Mouse (Mus musculus): ENCODE measurements around the gene Ppp6c. TPM values are rescaled to one million over a fixed set of nuclear protein-coding genes. Genes with fewer than 3 reads are reported as not detected.

Ppp6c gene
- polyA plus RNA-seq, 1 experiment from 2014 or later = 76.8 TPM

- no peaks in the 10 kb centered on the region for H3K9me3 ChIP-seq
- no peak overlapping the region for H3K9ac ChIP-seq (replicated peaks)
- no peak overlapping the region for H3K27ac ChIP-seq
- H3K4me3 ChIP-seq (replicated peaks) = no peak overlapping the region
- ATAC-seq = no peak
- H3K36me3 ChIP-seq = peaks cover 14% of the 10 kb centered on the region
- H3K4me2 ChIP-seq (replicated peaks) = no peak overlapping the region
- 0 out of 2 replicates have a peak, but pooled peaks cover 4% of the 10 kb centered on the region for H3K4me1 ChIP-seq (replicated peaks)
- H3K27me3 ChIP-seq = no peaks in the 10 kb centered on the region
- WGBS = 96% methylated on average over 2 of the region's 2 CpGs
These were observed 31.4 kb downstream of the Ppp6c start for GRCm38 (mm10) chr2:39194809-39195208.

- Histone ChIP-seq H3K4me2 (replicated peaks) (peak within 1 kb of the TSS; percentile 81), H3K27me3 (no peaks in the 10 kb centered on the region), H3K9me3 (no peaks in the 10 kb centered on the region), H3K36me3 (0 out of 2 replicates have a peak, but pooled peaks cover 8% of the 10 kb centered on the region), H3K4me3 (replicated peaks) (peak within 1 kb of the TSS; percentile 92), H3K4me1 (replicated peaks) (peaks cover 28% of the 10 kb centered on the region), H3K27ac (peak within 1 kb of the TSS; percentile 99), H3K9ac (replicated peaks) (peak within 1 kb of the TSS; percentile 98)
- peak; percentile 100 for ATAC-seq
- WGBS = under 1% methylated on average over 41 of the region's 41 CpGs
These were observed 35.6 kb downstream of the Ppp6c start, which contains the start of gene Scai for GRCm38 (mm10) chr2:39190561-39191056. Gene Scai, minus strand, starts transcription at chr2:39190734.

DNA sequence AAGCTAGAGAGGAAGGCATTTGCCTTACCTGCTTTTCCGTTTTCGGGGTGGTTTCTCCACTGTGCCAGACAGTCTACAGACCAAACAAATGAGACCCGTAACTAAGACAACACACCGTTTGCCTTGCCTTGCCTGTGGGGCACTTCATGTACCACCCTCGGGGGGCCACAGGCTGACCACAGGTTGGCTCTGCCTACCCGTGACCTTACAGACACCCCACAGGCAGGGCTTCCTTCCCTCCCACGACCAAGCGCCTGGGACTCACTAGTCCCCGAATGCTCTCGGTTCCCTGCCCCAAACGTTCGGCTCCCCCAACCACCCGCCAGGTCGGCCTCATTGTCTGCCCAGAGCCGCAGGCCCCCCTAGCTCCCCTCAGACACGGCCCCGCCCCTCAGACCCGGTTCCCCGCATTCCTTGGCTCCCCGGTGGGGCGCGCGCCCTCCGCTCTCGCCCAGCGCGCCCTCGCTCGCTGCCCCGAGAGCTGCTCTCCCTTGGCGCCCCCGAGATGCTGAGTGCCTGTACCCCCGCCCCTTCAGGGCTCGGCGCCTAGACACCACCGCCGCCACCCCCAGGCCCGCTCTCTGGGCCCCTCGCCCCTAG, 36.2 kb downstream of the Ppp6c start:
- ATAC-seq = peak; percentile 93
- Histone ChIP-seq H3K4me3 (replicated peaks) (peak overlapping the region; percentile 92), H3K27me3 (no peaks in the 10 kb centered on the region), H3K4me2 (replicated peaks) (peak overlapping the region; percentile 81), H3K9me3 (no peaks in the 10 kb centered on the region), H3K36me3 (0 out of 2 replicates have a peak, but pooled peaks cover 8% of the 10 kb centered on the region), H3K27ac (peak overlapping the region; percentile 99), H3K4me1 (replicated peaks) (peaks cover 28% of the 10 kb centered on the region), H3K9ac (replicated peaks) (peak overlapping the region; percentile 98)
- WGBS = under 1% methylated on average over 38 of the region's 39 CpGs

DNA sequence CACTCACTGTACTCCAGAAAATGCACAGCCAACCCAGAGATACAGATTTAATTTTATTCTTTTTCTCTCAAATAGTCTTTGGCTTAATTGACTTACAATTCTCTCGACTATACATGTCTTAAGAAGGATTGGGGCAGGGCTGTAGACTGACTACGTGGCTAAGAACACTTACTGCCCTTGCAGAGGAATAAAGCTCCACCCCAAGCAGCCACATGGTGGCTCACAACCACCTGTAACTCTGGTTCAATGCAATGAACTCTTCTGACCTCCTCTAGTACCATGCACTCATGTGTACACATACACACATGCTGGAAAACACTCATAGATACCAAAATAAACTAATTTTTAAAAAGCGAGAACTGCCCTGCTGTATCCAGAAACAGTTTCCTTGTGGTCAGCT, 40.3 kb downstream of the Ppp6c start:
- Histone ChIP-seq H3K4me1 (replicated peaks) (peaks cover 26% of the 10 kb centered on the region), H3K4me3 (replicated peaks) (no peak overlapping the region), H3K36me3 (peaks cover 14% of the 10 kb centered on the region; the same call in 1 of the 2 replicates), H3K4me2 (replicated peaks) (no peak overlapping the region), H3K27ac (no peak overlapping the region), H3K9ac (replicated peaks) (no peak overlapping the region), H3K27me3 (no peaks in the 10 kb centered on the region), H3K9me3 (no peaks in the 10 kb centered on the region)
- ATAC-seq = no peak
- 76% methylated on average over 3 of the region's 3 CpGs for WGBS

GRCm38 (mm10) chr2:39183587-39183986, 42.7 kb downstream of the Ppp6c start:
- Histone ChIP-seq H3K27me3 (no peaks in the 10 kb centered on the region), H3K4me1 (replicated peaks) (peaks cover 13% of the 10 kb centered on the region), H3K27ac (no peak overlapping the region), H3K4me3 (replicated peaks) (no peak overlapping the region), H3K9ac (replicated peaks) (no peak overlapping the region), H3K36me3 (peaks cover 27% of the 10 kb centered on the region), H3K9me3 (no peaks in the 10 kb centered on the region), H3K4me2 (replicated peaks) (no peak overlapping the region)
- no peak for ATAC-seq
- 89% methylated on average over 2 of the region's 2 CpGs for WGBS

GRCm38 (mm10) chr2:39160996-39161395, 65.3 kb downstream of the Ppp6c start:
- Histone ChIP-seq H3K27ac (no peak overlapping the region), H3K9ac (replicated peaks) (no peak overlapping the region), H3K4me3 (replicated peaks) (no peak overlapping the region), H3K9me3 (no peaks in the 10 kb centered on the region), H3K27me3 (no peaks in the 10 kb centered on the region), H3K4me1 (replicated peaks) (no peaks in the 10 kb centered on the region), H3K4me2 (replicated peaks) (no peak overlapping the region), H3K36me3 (peaks cover 11% of the 10 kb centered on the region)
- 94% methylated on average over 1 of the region's 1 CpGs for WGBS
- ATAC-seq = no peak

DNA sequence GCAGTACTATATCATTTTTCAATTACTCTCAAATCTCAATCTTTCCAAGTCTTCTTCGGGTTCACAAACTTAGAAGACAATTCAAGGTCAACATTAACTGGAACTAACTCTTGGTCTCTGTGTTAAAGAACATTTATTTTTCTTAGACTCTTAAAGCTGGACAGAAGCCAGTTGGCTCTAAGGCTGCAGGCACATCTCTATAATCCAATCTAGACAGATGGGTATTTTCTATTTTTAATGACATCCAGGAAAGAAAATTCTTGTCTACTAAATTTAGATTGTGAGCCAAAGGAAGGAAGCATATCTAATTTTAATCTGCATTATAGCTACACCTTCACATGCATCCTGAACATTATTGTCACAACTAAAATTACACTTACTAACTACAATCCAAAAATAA, 68.3 kb downstream of the Ppp6c start:
- Histone ChIP-seq H3K9me3 (no peaks in the 10 kb centered on the region), H3K27ac (no peak overlapping the region), H3K4me2 (replicated peaks) (no peak overlapping the region), H3K4me1 (replicated peaks) (no peaks in the 10 kb centered on the region), H3K36me3 (peaks cover 8% of the 10 kb centered on the region), H3K4me3 (replicated peaks) (no peak overlapping the region), H3K27me3 (no peaks in the 10 kb centered on the region), H3K9ac (replicated peaks) (no peak overlapping the region)
- WGBS = 94% methylated on average over 1 of the region's 1 CpGs
- ATAC-seq = no peak

DNA sequence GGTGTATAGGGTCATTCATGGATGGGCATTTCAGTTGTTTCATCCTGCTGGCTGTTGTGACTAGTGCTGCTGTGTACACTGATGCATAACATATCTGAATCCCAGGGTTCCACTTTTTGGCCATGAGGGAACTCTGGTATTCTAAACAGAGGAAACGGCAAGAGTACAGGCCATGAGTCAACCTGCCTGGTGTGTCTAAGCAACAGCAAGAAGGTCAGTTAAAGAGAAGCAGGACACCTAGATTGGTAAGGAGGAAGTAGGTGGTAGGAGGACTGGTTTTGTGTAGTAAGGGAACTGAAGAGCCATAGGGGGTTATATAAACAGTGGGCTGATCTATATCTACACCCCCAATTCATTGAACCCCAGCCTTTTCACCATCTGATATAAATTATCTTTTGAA, 69.4 kb downstream of the Ppp6c start:
- Histone ChIP-seq H3K36me3 (peaks cover 6% of the 10 kb centered on the region), H3K27ac (no peak overlapping the region), H3K4me1 (replicated peaks) (no peaks in the 10 kb centered on the region), H3K9ac (replicated peaks) (no peak overlapping the region), H3K4me2 (replicated peaks) (no peak overlapping the region), H3K27me3 (no peaks in the 10 kb centered on the region), H3K9me3 (no peaks in the 10 kb centered on the region), H3K4me3 (replicated peaks) (no peak overlapping the region)
- 82% methylated on average over 1 of the region's 1 CpGs for WGBS
- ATAC-seq = no peak

DNA sequence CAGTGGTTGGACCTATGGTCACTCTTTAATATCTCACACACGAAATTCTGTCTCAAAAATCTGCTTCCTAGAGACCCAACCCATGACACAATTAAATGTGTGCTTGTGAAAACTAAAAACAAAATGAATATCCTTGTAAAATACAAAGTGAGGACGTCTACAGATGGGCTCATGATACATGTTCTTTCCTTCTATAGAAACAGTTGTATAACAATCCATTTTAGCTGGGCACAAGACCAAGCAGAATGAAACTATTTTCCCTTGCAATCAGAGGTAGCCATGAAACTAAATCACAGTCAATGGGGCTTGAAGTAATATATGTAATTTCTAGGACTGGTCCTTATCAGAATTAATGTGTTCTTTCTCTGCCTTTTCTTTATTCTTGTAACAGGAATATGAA, 75.3 kb downstream of the Ppp6c start:
- Histone ChIP-seq H3K36me3 (no peaks in the 10 kb centered on the region; the same call in 1 of the 2 replicates), H3K27me3 (no peaks in the 10 kb centered on the region), H3K9ac (replicated peaks) (no peak overlapping the region), H3K9me3 (no peaks in the 10 kb centered on the region), H3K4me2 (replicated peaks) (no peak overlapping the region), H3K27ac (no peak overlapping the region), H3K4me3 (replicated peaks) (no peak overlapping the region), H3K4me1 (replicated peaks) (no peaks in the 10 kb centered on the region)
- ATAC-seq = no peak
- WGBS = 86% methylated on average over 2 of the region's 2 CpGs

GRCm38 (mm10) chr2:39148075-39148474, 78.2 kb downstream of the Ppp6c start:
- Histone ChIP-seq H3K4me2 (replicated peaks) (no peak overlapping the region), H3K4me3 (replicated peaks) (no peak overlapping the region), H3K4me1 (replicated peaks) (no peaks in the 10 kb centered on the region), H3K9me3 (no peaks in the 10 kb centered on the region), H3K36me3 (peaks cover 3% of the 10 kb centered on the region; the same call in 1 of the 2 replicates), H3K27me3 (no peaks in the 10 kb centered on the region), H3K27ac (no peak overlapping the region), H3K9ac (replicated peaks) (no peak overlapping the region)
- WGBS = 65% methylated on average over 2 of the region's 2 CpGs
- no peak for ATAC-seq

DNA sequence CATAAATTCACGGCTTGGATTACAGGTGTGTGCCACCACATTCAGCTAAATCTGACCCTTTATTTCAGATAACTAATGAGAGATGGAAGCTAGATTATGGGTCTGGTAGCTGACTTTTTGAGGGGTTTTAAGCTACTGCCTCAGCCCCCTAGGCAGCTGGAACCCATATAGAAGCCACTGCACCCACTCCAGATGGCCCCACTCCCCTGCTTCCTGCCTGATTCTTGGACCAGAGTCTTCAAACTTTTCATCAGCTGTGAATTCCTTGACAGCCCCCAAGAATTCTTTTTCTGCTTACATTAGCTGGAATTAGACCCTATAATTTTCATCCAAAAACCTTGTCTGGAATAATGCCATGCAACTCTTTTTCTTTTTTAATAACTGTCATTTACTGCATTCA, 79.8 kb downstream of the Ppp6c start:
- no peak for ATAC-seq
- 95% methylated on average over 1 of the region's 1 CpGs for WGBS
- H3K27ac ChIP-seq = no peak overlapping the region

More for the DNA sequence above, 79.8 kb downstream of the Ppp6c start:
- H3K4me1 ChIP-seq (replicated peaks) = no peaks in the 10 kb centered on the region
- no peaks in the 10 kb centered on the region for H3K9me3 ChIP-seq
- H3K27me3 ChIP-seq = no peaks in the 10 kb centered on the region
- H3K4me3 ChIP-seq (replicated peaks) = no peak overlapping the region
- H3K4me2 ChIP-seq (replicated peaks) = no peak overlapping the region
- H3K9ac ChIP-seq (replicated peaks) = no peak overlapping the region
- peaks cover 3% of the 10 kb centered on the region; the same call in 1 of the 2 replicates for H3K36me3 ChIP-seq

Data from midbrain, embryonic 13.5 days (tissue).